Mouse (Mus musculus): ENCODE measurements at regions not wholly inside any gene's neighbourhood (a gene's known extent, or its start where the extent isn't known, plus 50 kb on each side); places are given as distances from the start of the nearest gene placed in this dataset.

DNA sequence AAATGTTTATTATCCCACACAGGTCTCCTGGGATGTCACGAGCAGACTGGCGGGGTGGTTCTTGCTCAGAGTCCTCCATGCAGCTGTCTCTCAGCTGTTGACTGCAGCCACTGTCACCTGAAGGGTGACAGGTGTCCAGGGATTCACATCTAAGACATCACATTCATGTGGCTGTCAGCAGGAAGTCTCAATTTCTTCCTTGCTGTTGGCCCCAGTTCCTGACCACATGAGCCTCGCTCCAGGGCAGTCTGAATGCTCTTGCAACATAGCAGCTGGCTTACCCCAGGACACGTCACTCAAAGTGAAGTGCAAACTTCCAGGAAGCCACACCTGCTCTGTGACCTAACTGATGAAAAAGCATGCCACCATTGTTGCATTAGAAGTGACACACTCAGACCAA lies 402.5 kb downstream of the Sorl1 start:
- TF ChIP-seq POLR2A (IDR thresholded peaks at IDR 0.05; ENCODE audit: control insufficient read depth, low read depth, low read length) = no peak
- no peak for TF ChIP-seq CTCF (IDR thresholded peaks at IDR 0.05; ENCODE audit: control insufficient read depth, insufficient read depth, insufficient replicate concordance, low read depth, low read length)
